Mouse (Mus musculus) intestine, postnatal 0 days (tissue): ENCODE measurements around the gene Zmpste24. TPM values are rescaled to one million over a fixed set of nuclear protein-coding genes. Genes with fewer than 3 reads are reported as not detected.

Source experiments
- ATAC-seq: fragments of 200-750 bp; cut with Nextera tagmentation; 2 replicates; pipeline ENCODE4 v1.8.0; 2017; ENCODE audit warnings: mild to moderate bottlenecking, moderate TSS enrichment, moderate library complexity
- H3K27ac ChIP-seq: fragments of 300-500 bp; sonication (generic); 2 replicates; pipeline ENCODE4 v1.5.1; 2014; ENCODE audit warnings: mild to moderate bottlenecking, low read depth, low read length, moderate library complexity
- H3K27me3 ChIP-seq: fragments of 300-500 bp; sonication (generic); replicated peaks from 2 replicates; pipeline ENCODE4 v1.6.1; 2014; ENCODE audit warnings: low read length, mixed read lengths; ENCODE audit not compliant: control insufficient read depth, insufficient read depth
- H3K36me3 ChIP-seq: fragments of 300-500 bp; sonication (generic); 2 replicates; pipeline ENCODE4 v1.6.1; 2014; ENCODE audit warnings: mild to moderate bottlenecking, moderate library complexity; ENCODE audit not compliant: control insufficient read depth, insufficient read depth
- H3K4me1 ChIP-seq: fragments of 300-500 bp; sonication (generic); replicated peaks from 2 replicates; pipeline ENCODE4 v1.6.1; 2014; ENCODE audit warnings: antibody characterized with exemption, low read length, mixed read lengths; ENCODE audit not compliant: control insufficient read depth, insufficient read depth
- H3K4me2 ChIP-seq: fragments of 300-500 bp; sonication (generic); replicated peaks from 2 replicates; pipeline ENCODE4 v1.6.1; 2014; ENCODE audit warnings: low read depth, mild to moderate bottlenecking, moderate library complexity
- H3K4me3 ChIP-seq: fragments of 300-500 bp; sonication (generic); 2 replicates; pipeline ENCODE4 v1.5.1; 2014; ENCODE audit warnings: low read depth, low read length
- H3K9ac ChIP-seq: fragments of 300-500 bp; sonication (generic); 2 replicates; pipeline ENCODE4 v1.6.1; 2014; ENCODE audit warnings: mild to moderate bottlenecking, low read depth, low read length
- H3K9me3 ChIP-seq: fragments of 300-500 bp; sonication (generic); 2 replicates; pipeline ENCODE4 v1.6.1; 2016; ENCODE audit warnings: mixed run types; ENCODE audit not compliant: control insufficient read depth
- CTCF ChIP-seq: sonication (generic); IDR thresholded peaks from 2 replicates; pipeline ENCODE4 v1.5.1; 2016; ENCODE audit warnings: low read depth, mild to moderate bottlenecking, control low read depth, antibody characterized with exemption, moderate library complexity
- WGBS: fragments of 180-500 bp; shearing (Covaris S2); extraction: QIAGEN DNeasy Blood & Tissue Kit; methylation state at CpG from one replicate; pipeline ENCODE4 v1.1.7; 2014; 5-methylcytosine and 5-hydroxymethylcytosine counted together
- polyA plus RNA-seq: library from polyadenylated mRNA; unstranded; fragments of >200 nt; fragmentation: Nextera tagmentation; extraction: Ambion mirVana; gene quantifications from 2 replicates; pipeline ENCODE4 v1.2.1, GENCODE M21; 2015

The Zmpste24 gene
- polyA plus RNA-seq, 1 experiment from 2014 or later, result 22.9 TPM

GRCm38 (mm10) chr4:121010770-121011549, 87.1 kb downstream of the Zmpste24 start:
- no peak overlapping the region for H3K27ac ChIP-seq
- no peaks in the 10 kb centered on the region for H3K9me3 ChIP-seq
- H3K27me3 ChIP-seq, result no peaks in the 10 kb centered on the region
- no peak overlapping the region for H3K9ac ChIP-seq
- no peaks in the 10 kb centered on the region for H3K36me3 ChIP-seq
- ATAC-seq, result no peak
- TF ChIP-seq CTCF, result no peak
- peaks cover 5% of the 10 kb centered on the region; the same call in 1 of the 2 replicates for H3K4me1 ChIP-seq
- no peak overlapping the region for H3K4me2 ChIP-seq
- H3K4me3 ChIP-seq, result no peak overlapping the region
- 72% methylated on average over 11 of the region's 11 CpGs for WGBS

Other genes starting within 250 kb of the Zmpste24 start
- gene Rims3, start 243.4 kb downstream of the Zmpste24 start, polyA plus RNA-seq, result 0.77 and 0.95 TPM in 2 replicates
- gene Exo5, start 173.2 kb downstream of the Zmpste24 start, polyA plus RNA-seq, result 12.3 and 12.6 TPM in 2 replicates
- 2.2 and 2.6 TPM in 2 replicates for gene Zfp69, start 146.5 kb downstream of the Zmpste24 start, polyA plus RNA-seq
- gene Smap2, start 81.0 kb downstream of the Zmpste24 start, polyA plus RNA-seq, result 23.2 and 26.0 TPM in 2 replicates
- 3.9 TPM in 2 replicates for gene Col9a2, start 58.9 kb downstream of the Zmpste24 start, polyA plus RNA-seq
- gene Tmco2, start 11.0 kb upstream of the Zmpste24 start, polyA plus RNA-seq, result not detected in 2 replicates
- gene Rlf, start 116.8 kb upstream of the Zmpste24 start, polyA plus RNA-seq, result 4.5 and 5.7 TPM in 2 replicates
- gene Gm12888, start 226.7 kb upstream of the Zmpste24 start, polyA plus RNA-seq, result not detected in 2 replicates